Mouse (Mus musculus) erythroblast, embryonic 14.5 days (primary cell): ENCODE measurements at regions not wholly inside any gene's neighbourhood (a gene's known extent, or its start where the extent isn't known, plus 50 kb on each side); places are given as distances from the start of the nearest gene placed in this dataset.

Source experiments
- H3K27me3 ChIP-seq: 2 replicates; pipeline ENCODE4 v1.6.1; 2012; ENCODE audit warnings: inconsistent platforms; ENCODE audit not compliant: control insufficient read depth
- H3K36me3 ChIP-seq: 2 replicates; pipeline ENCODE4 v1.6.1; 2012; ENCODE audit warnings: mild to moderate bottlenecking, inconsistent platforms; ENCODE audit not compliant: control insufficient read depth
- H3K4me1 ChIP-seq: 2 replicates; pipeline ENCODE4 v1.6.1; 2012; ENCODE audit warnings: inconsistent platforms; ENCODE audit not compliant: control insufficient read depth
- H3K4me3 ChIP-seq: replicated peaks from 2 replicates; pipeline ENCODE3; 2012; ENCODE audit warnings: moderate library complexity, mild to moderate bottlenecking, inconsistent platforms
- H3K9me3 ChIP-seq: 2 replicates; pipeline ENCODE4 v1.6.1; 2012; ENCODE audit warnings: low read length, inconsistent platforms, mixed read lengths; ENCODE audit not compliant: control insufficient read depth
- GATA1 ChIP-seq: IDR thresholded peaks from 2 replicates; pipeline ENCODE4 v1.6.1; 2012; ENCODE audit warnings: low read length, inconsistent platforms, mixed read lengths
- TAL1 ChIP-seq: IDR thresholded peaks from 3 replicates; pipeline ENCODE4 v1.6.1; 2012; ENCODE audit warnings: low read length, inconsistent platforms, mixed read lengths

DNA sequence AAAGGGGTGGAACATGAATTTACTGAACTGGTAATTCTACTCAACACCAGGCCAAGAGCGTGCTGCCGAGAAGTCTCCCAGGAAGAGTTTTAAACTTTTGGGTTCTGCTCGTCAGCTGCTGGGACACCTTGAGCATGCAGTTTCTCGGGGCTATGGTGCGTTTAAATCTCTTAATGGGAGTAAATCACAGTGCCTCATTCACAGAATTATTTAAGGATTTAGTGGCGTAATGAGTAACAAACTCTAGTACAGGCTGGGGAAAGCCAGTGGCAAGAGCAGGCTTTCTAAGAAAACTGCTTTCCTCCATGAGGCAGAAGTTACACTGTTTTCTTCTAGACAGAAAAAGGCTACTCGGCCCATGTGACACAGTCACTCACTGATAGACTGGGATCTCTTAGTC lies 173.1 kb upstream of the Rpl34 start:
- no peaks in the 10 kb centered on the region for H3K27me3 ChIP-seq
- no peaks in the 10 kb centered on the region; the same call in 1 of the 2 replicates for H3K9me3 ChIP-seq
- no peaks in the 10 kb centered on the region for H3K36me3 ChIP-seq
- no peaks in the 10 kb centered on the region for H3K4me1 ChIP-seq
- H3K4me3 ChIP-seq, result no peak overlapping the region
- no peak for TF ChIP-seq TAL1
- no peak for TF ChIP-seq GATA1

DNA sequence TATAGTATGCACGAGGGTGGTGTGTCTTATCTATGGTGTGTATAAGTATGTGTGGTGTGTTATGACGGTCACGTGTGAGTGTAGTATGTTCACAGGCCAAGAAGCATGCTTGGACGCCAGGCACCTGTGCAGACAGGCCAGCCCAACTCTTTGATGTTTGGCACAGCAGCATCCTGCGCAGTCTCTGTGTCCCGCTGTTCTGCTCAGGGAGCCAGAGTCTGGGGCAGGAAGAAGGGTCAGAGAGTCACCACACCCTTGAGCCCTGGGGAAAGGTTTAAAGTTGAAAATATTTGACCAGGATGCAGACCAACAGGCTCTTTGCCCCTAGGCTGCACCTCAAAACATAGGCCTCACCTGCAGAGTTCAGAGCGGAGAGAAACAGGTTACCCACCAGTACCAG lies 172.2 kb upstream of the Rpl34 start:
- TF ChIP-seq GATA1, result no peak
- no peak for TF ChIP-seq TAL1
- no peaks in the 10 kb centered on the region for H3K27me3 ChIP-seq
- H3K9me3 ChIP-seq, result no peaks in the 10 kb centered on the region; the same call in 1 of the 2 replicates
- H3K36me3 ChIP-seq, result no peaks in the 10 kb centered on the region
- H3K4me3 ChIP-seq, result no peak overlapping the region
- H3K4me1 ChIP-seq, result no peaks in the 10 kb centered on the region

DNA sequence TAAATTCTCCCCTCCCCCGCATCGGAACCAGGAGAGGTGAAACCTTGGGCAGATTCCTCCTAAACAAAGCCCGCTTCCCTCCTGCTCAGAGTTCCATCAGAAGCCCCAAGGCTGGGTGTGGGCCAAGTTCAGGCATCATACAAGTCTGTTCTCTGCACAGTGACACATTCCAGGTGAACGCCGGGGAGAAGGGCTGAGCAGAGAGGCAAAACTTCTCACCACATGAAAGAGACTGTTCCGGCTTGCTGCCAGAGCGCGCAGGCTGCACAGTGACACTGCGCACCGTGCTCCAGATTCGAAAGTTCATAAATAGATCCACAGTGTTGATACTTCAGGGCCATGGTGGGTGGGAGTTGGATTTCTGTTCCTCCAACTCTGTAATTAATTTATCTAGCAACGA lies 171.1 kb upstream of the Rpl34 start:
- no peak overlapping the region for H3K4me3 ChIP-seq
- no peaks in the 10 kb centered on the region for H3K4me1 ChIP-seq
- H3K36me3 ChIP-seq, result no peaks in the 10 kb centered on the region
- H3K9me3 ChIP-seq, result no peaks in the 10 kb centered on the region; the same call in 1 of the 2 replicates
- H3K27me3 ChIP-seq, result no peaks in the 10 kb centered on the region
- no peak for TF ChIP-seq TAL1
- TF ChIP-seq GATA1, result no peak

DNA sequence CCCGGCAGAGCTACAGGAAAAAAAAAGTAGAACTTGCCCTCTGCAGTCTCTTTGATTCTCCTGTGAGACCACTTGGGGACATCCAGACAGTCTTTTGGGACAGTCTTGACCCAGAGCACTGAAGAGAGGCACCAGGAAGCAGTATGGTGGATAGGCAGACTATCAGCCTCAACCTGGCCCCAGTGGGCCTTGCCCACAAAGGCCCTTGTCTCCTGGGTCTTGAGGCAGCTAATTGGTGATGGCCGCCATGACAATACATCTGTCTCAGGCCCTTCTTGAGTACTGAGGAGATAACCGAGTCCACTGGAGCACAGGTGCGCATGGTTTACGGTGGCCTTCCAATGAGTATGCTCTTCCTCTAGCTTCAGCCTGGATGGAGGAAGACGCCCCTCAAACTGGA lies 170.6 kb upstream of the Rpl34 start:
- no peaks in the 10 kb centered on the region; the same call in 1 of the 2 replicates for H3K9me3 ChIP-seq
- H3K4me3 ChIP-seq, result no peak overlapping the region
- H3K4me1 ChIP-seq, result no peaks in the 10 kb centered on the region
- no peaks in the 10 kb centered on the region for H3K27me3 ChIP-seq
- H3K36me3 ChIP-seq, result no peaks in the 10 kb centered on the region
- TF ChIP-seq GATA1 (no peak), TAL1 (no peak)

DNA sequence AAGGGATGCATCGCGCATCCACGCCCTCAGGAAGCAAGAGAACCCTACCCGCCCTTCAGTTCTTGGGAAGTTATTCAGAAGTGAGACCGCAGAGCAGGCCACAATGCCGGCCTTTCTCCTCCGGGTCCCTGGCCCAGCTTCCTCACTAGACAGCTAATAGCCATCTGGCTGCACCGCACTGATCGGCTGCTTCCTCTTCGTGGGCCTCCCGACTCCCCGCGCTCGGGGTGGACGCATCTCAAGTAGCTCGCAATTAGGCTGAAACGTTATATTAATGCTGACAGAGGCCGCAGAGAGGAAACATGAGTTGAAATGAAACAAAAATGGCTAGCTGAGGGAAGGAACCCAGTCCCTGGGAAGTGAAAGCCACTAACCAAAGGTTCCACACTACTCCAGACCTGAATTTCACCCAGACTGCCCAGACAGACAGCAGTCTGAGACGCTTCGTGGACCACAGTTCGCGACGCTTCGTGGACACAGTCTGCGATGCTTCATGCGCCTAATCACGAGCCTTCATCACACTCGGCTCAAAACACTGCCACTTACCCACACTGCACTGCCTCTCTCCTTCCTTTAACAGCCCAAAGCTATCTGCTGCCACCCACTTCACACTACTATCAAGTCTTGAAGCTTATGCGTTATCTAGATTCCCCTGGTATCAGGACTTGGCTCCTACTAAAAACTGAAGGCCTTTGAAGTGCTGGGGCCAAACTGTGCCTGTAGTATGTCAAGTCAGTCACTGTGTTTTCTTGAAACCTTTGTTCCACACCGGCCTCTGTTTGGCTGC lies 170.0 kb upstream of the Rpl34 start:
- TF ChIP-seq GATA1, result no peak
- no peak for TF ChIP-seq TAL1
- Histone ChIP-seq H3K4me1 (no peaks in the 10 kb centered on the region), H3K9me3 (no peaks in the 10 kb centered on the region; the same call in 1 of the 2 replicates), H3K4me3 (no peak overlapping the region), H3K36me3 (no peaks in the 10 kb centered on the region), H3K27me3 (no peaks in the 10 kb centered on the region)

DNA sequence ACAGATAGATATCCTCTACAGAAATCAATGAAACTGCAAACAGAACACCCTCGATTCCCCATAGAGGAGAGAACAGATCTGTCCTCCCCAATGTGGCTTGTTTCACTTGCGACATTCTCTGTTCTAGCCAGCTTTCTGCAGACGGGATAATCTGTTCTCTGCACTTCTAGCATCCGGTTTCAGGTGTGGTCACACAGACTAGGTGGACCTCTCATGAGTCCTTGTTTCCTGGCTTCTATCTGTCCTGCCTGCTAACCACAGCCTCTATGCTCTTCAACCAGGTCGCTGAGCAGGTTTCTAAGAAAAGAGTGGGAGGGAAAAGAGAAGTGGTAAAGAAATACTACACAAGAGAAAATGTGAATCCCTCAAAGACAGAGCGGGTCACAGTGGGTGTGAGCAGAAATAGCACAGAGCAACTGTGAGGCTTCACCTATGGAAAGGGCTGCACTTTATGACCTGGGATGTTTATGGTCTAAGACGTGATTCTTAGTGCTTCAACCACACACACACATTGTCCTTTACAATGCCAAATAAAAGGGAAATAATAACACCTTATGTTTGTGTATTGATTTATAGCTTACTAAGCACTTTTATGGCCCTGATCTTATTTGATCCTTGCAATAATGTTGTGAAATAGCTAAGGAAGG lies 164.1 kb upstream of the Rpl34 start:
- Histone ChIP-seq H3K4me1 (no peaks in the 10 kb centered on the region), H3K9me3 (peaks cover 2% of the 10 kb centered on the region; the same call in 1 of the 2 replicates), H3K27me3 (no peaks in the 10 kb centered on the region), H3K4me3 (no peak overlapping the region), H3K36me3 (no peaks in the 10 kb centered on the region)
- TF ChIP-seq GATA1 (no peak), TAL1 (no peak)

DNA sequence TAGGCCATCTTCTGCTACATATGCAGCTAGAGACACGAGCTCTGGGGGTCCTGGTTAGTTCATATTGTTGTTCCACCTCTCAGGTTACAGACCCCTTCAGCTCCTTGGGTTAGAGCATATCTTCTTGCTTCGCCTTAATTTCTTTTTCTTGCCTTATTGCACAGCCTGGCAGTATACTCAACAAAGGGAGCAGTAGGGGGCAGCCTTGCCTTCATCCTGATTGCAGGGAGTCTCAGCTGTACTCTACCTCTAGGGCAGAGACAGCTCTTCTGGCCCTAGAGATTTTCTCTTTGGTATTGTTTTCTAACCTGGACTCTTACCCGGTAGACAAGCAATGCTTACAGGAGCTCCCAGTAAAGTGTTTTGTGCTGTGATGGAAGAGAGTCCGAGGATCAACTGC lies 161.1 kb upstream of the Rpl34 start:
- Histone ChIP-seq H3K9me3 (peaks cover 2% of the 10 kb centered on the region; the same call in 1 of the 2 replicates), H3K4me3 (no peak overlapping the region), H3K36me3 (no peaks in the 10 kb centered on the region), H3K4me1 (no peaks in the 10 kb centered on the region), H3K27me3 (no peaks in the 10 kb centered on the region)
- TF ChIP-seq TAL1 (no peak), GATA1 (no peak)

DNA sequence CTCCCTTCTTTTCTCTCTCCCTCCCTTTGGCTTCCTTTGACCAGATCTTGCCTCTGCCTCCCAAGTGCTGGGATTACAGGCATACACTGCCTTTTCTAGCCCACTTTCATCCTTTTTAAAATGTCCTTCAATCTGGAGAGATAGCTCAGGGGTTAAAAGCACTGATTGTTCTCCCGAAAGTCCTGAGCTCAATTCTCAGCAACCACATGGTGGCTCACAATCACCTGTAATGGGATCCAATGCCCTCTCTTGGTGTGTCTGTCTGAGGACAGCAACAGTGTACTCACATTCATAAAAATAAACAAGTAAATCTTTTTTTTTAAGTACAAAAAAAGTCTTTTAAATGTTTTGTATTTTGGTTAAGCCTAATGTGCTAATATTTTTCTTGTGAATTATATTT lies 158.4 kb upstream of the Rpl34 start:
- H3K4me3 ChIP-seq, result no peak overlapping the region
- no peaks in the 10 kb centered on the region for H3K9me3 ChIP-seq
- H3K36me3 ChIP-seq, result no peaks in the 10 kb centered on the region
- H3K4me1 ChIP-seq, result no peaks in the 10 kb centered on the region
- H3K27me3 ChIP-seq, result no peaks in the 10 kb centered on the region
- TF ChIP-seq TAL1 (no peak), GATA1 (no peak)

DNA sequence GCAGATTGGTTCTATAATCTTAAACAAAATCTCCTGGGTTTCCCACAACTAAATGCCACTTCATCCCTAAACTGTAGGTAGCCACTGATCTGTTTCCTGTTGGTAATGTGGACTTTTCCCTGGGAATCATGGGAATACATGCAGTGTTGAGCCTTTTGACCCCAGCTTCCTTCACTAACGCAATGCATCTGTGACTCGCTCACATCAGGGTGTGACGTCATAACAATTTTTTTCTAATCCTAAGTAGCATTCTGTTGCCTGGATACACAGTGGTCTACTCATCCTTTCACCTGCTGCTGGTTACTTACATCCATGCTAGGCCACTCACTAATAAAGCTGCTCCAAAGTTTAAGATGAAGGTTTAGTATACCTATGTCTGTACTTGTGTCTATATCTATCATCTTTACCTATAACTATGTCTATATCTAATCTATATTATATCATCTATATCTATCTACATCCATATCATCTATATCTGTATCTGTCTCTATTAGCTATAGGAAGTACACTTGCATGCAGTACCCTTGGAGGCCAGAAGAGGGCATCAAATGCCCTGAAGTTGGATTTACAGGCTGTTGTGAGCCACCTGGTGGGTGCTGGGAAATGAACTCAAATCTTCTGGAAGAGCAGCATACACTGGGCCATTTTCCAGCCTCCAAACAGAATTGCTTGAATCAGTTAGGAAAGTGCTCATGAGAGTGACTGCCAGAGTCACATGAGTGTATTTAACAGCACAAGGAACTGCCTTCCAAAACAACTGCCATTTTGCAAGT lies 157.5 kb upstream of the Rpl34 start:
- Histone ChIP-seq H3K4me1 (no peaks in the 10 kb centered on the region), H3K9me3 (no peaks in the 10 kb centered on the region), H3K4me3 (no peak overlapping the region), H3K27me3 (no peaks in the 10 kb centered on the region), H3K36me3 (no peaks in the 10 kb centered on the region)
- TF ChIP-seq GATA1 (no peak), TAL1 (no peak)
